Mouse (Mus musculus): ENCODE measurements around the gene Chd9. TPM values are rescaled to one million over a fixed set of nuclear protein-coding genes. Genes with fewer than 3 reads are reported as not detected.

The Chd9 gene
- polyA plus RNA-seq, 1 experiment from 2014 or later, result 44.7 TPM

- H3K27ac ChIP-seq (ENCODE audit: low read depth, low read length), result no peak overlapping the region
- no peak for ATAC-seq (replicated peaks; ENCODE audit: insufficient number of reproducible peaks, low FRiP score, low TSS enrichment)
Measured at GRCm38 (mm10) chr8:91069407-91069806, 241.3 kb downstream of the Chd9 start.

GRCm38 (mm10) chr8:91069834-91070233 lies 241.7 kb downstream of the Chd9 start, which contains the start of gene Rbl2:
Gene Rbl2 (plus strand): TSS chr8:91070057.
- H3K4me3 ChIP-seq (ENCODE audit: low read depth, low read length), result peak within 1 kb of the TSS; percentile 59
- H3K27ac ChIP-seq (ENCODE audit: low read depth, low read length), result peak within 1 kb of the TSS; percentile 36
- peaks cover 4% of the 10 kb centered on the region; the same call in 1 of the 2 replicates for H3K4me1 ChIP-seq (ENCODE audit: control insufficient read depth, insufficient read depth, low read length)
- H3K4me2 ChIP-seq, result peak within 1 kb of the TSS; percentile 68
- no peaks in the 10 kb centered on the region for H3K27me3 ChIP-seq (ENCODE audit: control insufficient read depth, insufficient read depth, low read length)
- peak within 1 kb of the TSS; percentile 79 for H3K9ac ChIP-seq (ENCODE audit: low read depth, low read length)
- no peaks in the 10 kb centered on the region for H3K36me3 ChIP-seq (ENCODE audit: control insufficient read depth, insufficient read depth, low read length)
- under 1% methylated on average over 25 of the region's 25 CpGs for WGBS (ENCODE audit: insufficient replicate concordance)
- no peaks in the 10 kb centered on the region for H3K9me3 ChIP-seq (replicated peaks; ENCODE audit: control insufficient read depth, low read length)
- peak; percentile 93 for ATAC-seq (replicated peaks; ENCODE audit: insufficient number of reproducible peaks, low FRiP score, low TSS enrichment)

More at GRCm38 (mm10) chr8:91069407-91069806, 241.3 kb downstream of the Chd9 start:
- H3K36me3 ChIP-seq (ENCODE audit: control insufficient read depth, insufficient read depth, low read length), result no peaks in the 10 kb centered on the region
- H3K4me1 ChIP-seq (ENCODE audit: control insufficient read depth, insufficient read depth, low read length), result peaks cover 4% of the 10 kb centered on the region; the same call in 1 of the 2 replicates
- H3K27me3 ChIP-seq (ENCODE audit: control insufficient read depth, insufficient read depth, low read length), result no peaks in the 10 kb centered on the region
- 7% methylated on average over 10 of the region's 10 CpGs for WGBS (ENCODE audit: insufficient replicate concordance)
- peak overlapping the region; percentile 68 for H3K4me2 ChIP-seq
- H3K9ac ChIP-seq (ENCODE audit: low read depth, low read length), result peak overlapping the region; percentile 79; the same call in 1 of the 2 replicates
- peak overlapping the region; percentile 59 for H3K4me3 ChIP-seq (ENCODE audit: low read depth, low read length)
- H3K9me3 ChIP-seq (replicated peaks; ENCODE audit: control insufficient read depth, low read length), result no peaks in the 10 kb centered on the region

DNA sequence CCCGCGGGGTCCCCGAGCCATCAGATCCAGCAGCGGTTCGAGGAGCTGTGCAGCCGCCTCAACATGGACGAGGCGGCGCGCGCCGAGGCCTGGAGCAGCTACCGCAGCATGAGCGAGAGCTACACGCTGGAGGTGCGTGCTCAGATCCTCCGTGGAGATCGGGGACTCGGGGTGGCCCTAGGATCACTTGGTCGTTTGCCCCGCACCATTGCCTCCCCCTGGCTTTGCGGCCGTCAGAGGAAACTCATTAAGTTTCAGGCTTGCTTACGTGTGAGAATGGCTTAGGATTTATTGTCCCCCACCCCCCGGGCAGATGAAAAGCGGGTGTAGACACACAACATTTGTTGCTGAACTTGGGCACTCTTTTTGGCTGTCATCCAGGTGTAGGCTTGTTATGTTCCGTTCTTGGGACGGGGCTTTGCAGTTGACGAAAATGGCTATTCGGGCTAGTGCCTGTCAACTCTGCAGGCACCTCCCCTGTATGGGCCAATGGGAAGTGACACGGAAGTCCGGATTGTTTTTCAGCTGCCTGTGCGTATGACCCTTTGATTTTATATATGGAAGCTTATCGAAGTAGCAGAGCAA lies 242.2 kb downstream of the Chd9 start:
- ATAC-seq (replicated peaks; ENCODE audit: insufficient number of reproducible peaks, low FRiP score, low TSS enrichment), result peak; percentile 81
- Histone ChIP-seq H3K4me2 (peak overlapping the region; percentile 68), H3K36me3 (ENCODE audit: control insufficient read depth, insufficient read depth, low read length) (no peaks in the 10 kb centered on the region), H3K4me1 (ENCODE audit: control insufficient read depth, insufficient read depth, low read length) (peaks cover 4% of the 10 kb centered on the region; the same call in 1 of the 2 replicates), H3K4me3 (ENCODE audit: low read depth, low read length) (peak overlapping the region; percentile 59), H3K27ac (ENCODE audit: low read depth, low read length) (peak overlapping the region; percentile 36), H3K9me3 (replicated peaks; ENCODE audit: control insufficient read depth, low read length) (no peaks in the 10 kb centered on the region), H3K27me3 (ENCODE audit: control insufficient read depth, insufficient read depth, low read length) (no peaks in the 10 kb centered on the region), H3K9ac (ENCODE audit: low read depth, low read length) (peak overlapping the region; percentile 79)
- under 1% methylated on average over 34 of the region's 34 CpGs for WGBS (ENCODE audit: insufficient replicate concordance)

- Histone ChIP-seq H3K9me3 (replicated peaks; ENCODE audit: control insufficient read depth, low read length) (no peaks in the 10 kb centered on the region), H3K27ac (ENCODE audit: low read depth, low read length) (no peak overlapping the region), H3K27me3 (ENCODE audit: control insufficient read depth, insufficient read depth, low read length) (no peaks in the 10 kb centered on the region), H3K4me1 (ENCODE audit: control insufficient read depth, insufficient read depth, low read length) (no peaks in the 10 kb centered on the region), H3K9ac (ENCODE audit: low read depth, low read length) (no peak overlapping the region), H3K4me2 (no peak overlapping the region), H3K36me3 (ENCODE audit: control insufficient read depth, insufficient read depth, low read length) (peaks cover 5% of the 10 kb centered on the region), H3K4me3 (ENCODE audit: low read depth, low read length) (no peak overlapping the region)
- 90% methylated on average over 12 of the region's 12 CpGs for WGBS (ENCODE audit: insufficient replicate concordance)
- ATAC-seq (replicated peaks; ENCODE audit: insufficient number of reproducible peaks, low FRiP score, low TSS enrichment), result no peak
Measured at GRCm38 (mm10) chr8:91077077-91077867, 249.1 kb downstream of the Chd9 start.

DNA sequence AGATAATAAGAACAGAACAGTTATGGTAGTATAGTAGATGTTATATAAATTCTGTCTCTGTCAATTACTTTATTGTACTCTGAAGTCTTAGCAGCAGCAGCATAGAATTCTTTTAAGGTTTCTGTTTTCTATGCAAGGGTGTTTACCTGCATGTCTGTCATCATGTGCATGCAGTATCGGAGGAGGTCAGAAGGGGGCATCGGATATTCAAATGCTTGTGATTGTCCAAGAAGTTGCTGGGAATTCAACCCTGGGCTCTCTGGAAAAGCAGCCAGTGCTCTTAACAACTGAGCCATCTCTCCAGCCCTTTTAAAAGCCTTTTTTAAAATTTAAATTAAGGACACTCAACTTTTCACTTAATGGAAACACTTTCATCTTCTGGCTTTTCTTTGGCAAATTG lies 251.5 kb downstream of the Chd9 start:
- 91% methylated on average over 2 of the region's 2 CpGs for WGBS (ENCODE audit: insufficient replicate concordance)
- Histone ChIP-seq H3K4me2 (no peak overlapping the region), H3K9ac (ENCODE audit: low read depth, low read length) (no peak overlapping the region), H3K9me3 (replicated peaks; ENCODE audit: control insufficient read depth, low read length) (no peaks in the 10 kb centered on the region), H3K36me3 (ENCODE audit: control insufficient read depth, insufficient read depth, low read length) (peaks cover 5% of the 10 kb centered on the region), H3K27ac (ENCODE audit: low read depth, low read length) (no peak overlapping the region), H3K4me1 (ENCODE audit: control insufficient read depth, insufficient read depth, low read length) (no peaks in the 10 kb centered on the region), H3K4me3 (ENCODE audit: low read depth, low read length) (no peak overlapping the region), H3K27me3 (ENCODE audit: control insufficient read depth, insufficient read depth, low read length) (no peaks in the 10 kb centered on the region)
- ATAC-seq (replicated peaks; ENCODE audit: insufficient number of reproducible peaks, low FRiP score, low TSS enrichment), result no peak

DNA sequence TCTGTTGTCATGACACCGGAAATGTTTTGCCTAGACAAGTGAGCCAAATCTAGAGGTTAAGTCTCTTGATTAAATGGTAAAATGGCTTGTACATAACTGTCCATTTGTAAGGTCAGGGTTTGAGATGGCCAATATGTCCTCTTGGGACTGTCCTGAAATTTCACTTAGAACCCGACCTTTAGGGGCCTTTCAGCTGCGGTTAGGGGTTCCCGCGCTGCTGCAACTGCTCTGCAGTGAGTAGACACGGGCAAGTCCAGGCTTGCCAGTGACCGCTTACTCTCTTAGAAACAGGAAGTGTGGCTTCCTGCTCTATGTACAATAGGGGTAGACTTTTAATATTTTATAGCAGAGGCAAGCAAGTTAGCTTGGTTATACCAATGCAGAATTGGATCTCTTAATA lies 253.8 kb downstream of the Chd9 start:
- H3K27me3 ChIP-seq (ENCODE audit: control insufficient read depth, insufficient read depth, low read length), result no peaks in the 10 kb centered on the region
- H3K4me3 ChIP-seq (ENCODE audit: low read depth, low read length), result no peak overlapping the region
- H3K9me3 ChIP-seq (replicated peaks; ENCODE audit: control insufficient read depth, low read length), result no peaks in the 10 kb centered on the region
- no peaks in the 10 kb centered on the region for H3K4me1 ChIP-seq (ENCODE audit: control insufficient read depth, insufficient read depth, low read length)
- H3K36me3 ChIP-seq (ENCODE audit: control insufficient read depth, insufficient read depth, low read length), result peaks cover 11% of the 10 kb centered on the region
- ATAC-seq (replicated peaks; ENCODE audit: insufficient number of reproducible peaks, low FRiP score, low TSS enrichment), result no peak
- no peak overlapping the region for H3K27ac ChIP-seq (ENCODE audit: low read depth, low read length)
- H3K4me2 ChIP-seq, result no peak overlapping the region
- no peak overlapping the region for H3K9ac ChIP-seq (ENCODE audit: low read depth, low read length)
- 76% methylated on average over 7 of the region's 7 CpGs for WGBS (ENCODE audit: insufficient replicate concordance)

DNA sequence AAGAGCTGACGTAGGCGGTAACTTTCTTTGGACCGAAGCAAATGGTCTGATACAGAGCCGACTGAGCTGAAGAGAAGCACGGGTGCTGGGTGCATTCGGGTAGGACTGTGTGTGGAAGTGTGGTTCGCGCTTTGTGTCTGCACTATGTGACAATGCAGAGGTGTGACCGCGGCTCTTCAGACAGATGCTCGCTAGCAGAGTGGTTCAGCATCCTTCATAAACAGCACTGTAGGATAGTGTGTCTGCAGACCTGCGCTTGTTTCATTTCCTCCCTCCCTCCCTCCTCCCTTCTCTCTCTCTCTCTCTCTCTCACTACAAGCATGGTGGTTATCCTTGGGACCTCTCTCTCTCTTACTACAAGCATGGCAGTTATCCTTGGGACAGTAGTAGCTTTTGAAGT lies 254.3 kb downstream of the Chd9 start:
- no peak for ATAC-seq (replicated peaks; ENCODE audit: insufficient number of reproducible peaks, low FRiP score, low TSS enrichment)
- no peaks in the 10 kb centered on the region for H3K9me3 ChIP-seq (replicated peaks; ENCODE audit: control insufficient read depth, low read length)
- H3K4me2 ChIP-seq, result no peak overlapping the region
- no peak overlapping the region for H3K27ac ChIP-seq (ENCODE audit: low read depth, low read length)
- H3K9ac ChIP-seq (ENCODE audit: low read depth, low read length), result no peak overlapping the region
- no peak overlapping the region for H3K4me3 ChIP-seq (ENCODE audit: low read depth, low read length)
- no peaks in the 10 kb centered on the region for H3K27me3 ChIP-seq (ENCODE audit: control insufficient read depth, insufficient read depth, low read length)
- H3K4me1 ChIP-seq (ENCODE audit: control insufficient read depth, insufficient read depth, low read length), result no peaks in the 10 kb centered on the region
- peaks cover 11% of the 10 kb centered on the region for H3K36me3 ChIP-seq (ENCODE audit: control insufficient read depth, insufficient read depth, low read length)
- WGBS (ENCODE audit: insufficient replicate concordance), result 86% methylated on average over 12 of the region's 12 CpGs

- no peaks in the 10 kb centered on the region for H3K4me1 ChIP-seq (ENCODE audit: control insufficient read depth, insufficient read depth, low read length)
- H3K9ac ChIP-seq (ENCODE audit: low read depth, low read length), result no peak overlapping the region
- H3K36me3 ChIP-seq (ENCODE audit: control insufficient read depth, insufficient read depth, low read length), result peaks cover 6% of the 10 kb centered on the region; the same call in 1 of the 2 replicates
- no peak overlapping the region for H3K27ac ChIP-seq (ENCODE audit: low read depth, low read length)
- no peaks in the 10 kb centered on the region for H3K9me3 ChIP-seq (replicated peaks; ENCODE audit: control insufficient read depth, low read length)
- H3K4me2 ChIP-seq, result no peak overlapping the region
- no peaks in the 10 kb centered on the region for H3K27me3 ChIP-seq (ENCODE audit: control insufficient read depth, insufficient read depth, low read length)
- H3K4me3 ChIP-seq (ENCODE audit: low read depth, low read length), result no peak overlapping the region
- ATAC-seq (replicated peaks; ENCODE audit: insufficient number of reproducible peaks, low FRiP score, low TSS enrichment), result no peak
- WGBS (ENCODE audit: insufficient replicate concordance), result 89% methylated on average over 7 of the region's 7 CpGs
Measured at GRCm38 (mm10) chr8:91088452-91088851, 260.3 kb downstream of the Chd9 start.
